Mouse (Mus musculus) thymus, postnatal 4 days (tissue): ENCODE results near the gene Dars.

ENCODE experiments used
- DNase-seq: peaks from one replicate; pipeline ENCODE4 v3.0.0; 2021

The Dars gene

GRCm38 (mm10) chr1:128416584-128417532 is at the start of gene Dars:
TSS of gene Dars (minus strand) at chr1:128417368.
- DNase-seq = peak; percentile 98

- DNase-seq = no peak
These were observed 49.7 kb upstream of the Dars start for GRCm38 (mm10) chr1:128466828-128467227.

- no peak for DNase-seq
These were observed 46.3 kb upstream of the Dars start for GRCm38 (mm10) chr1:128463478-128463877.

- no peak for DNase-seq
These were observed 45.2 kb upstream of the Dars start for GRCm38 (mm10) chr1:128462389-128462788.

GRCm38 (mm10) chr1:128460780-128461179 is 43.6 kb upstream of the Dars start:
- DNase-seq = no peak

GRCm38 (mm10) chr1:128459439-128459838 is 42.3 kb upstream of the Dars start:
- no peak for DNase-seq

- no peak for DNase-seq
These were observed 41.8 kb upstream of the Dars start for GRCm38 (mm10) chr1:128459011-128459410.

- no peak for DNase-seq
These were observed 39.8 kb upstream of the Dars start for GRCm38 (mm10) chr1:128456844-128457445.

GRCm38 (mm10) chr1:128456271-128456670 is 39.1 kb upstream of the Dars start:
- DNase-seq = no peak

- no peak for DNase-seq
These were observed 35.0 kb upstream of the Dars start for GRCm38 (mm10) chr1:128452210-128452609.

- DNase-seq = no peak
These were observed 34.0 kb upstream of the Dars start for GRCm38 (mm10) chr1:128451183-128451582.

GRCm38 (mm10) chr1:128447206-128447902 is 30.2 kb upstream of the Dars start:
- DNase-seq = peak; percentile 68

- DNase-seq = peak; percentile 37
These were observed 27.0 kb upstream of the Dars start for GRCm38 (mm10) chr1:128443890-128444839.

- no peak for DNase-seq
These were observed 23.9 kb upstream of the Dars start for GRCm38 (mm10) chr1:128441129-128441473.

GRCm38 (mm10) chr1:128440386-128441128 is 23.4 kb upstream of the Dars start:
- no peak for DNase-seq

GRCm38 (mm10) chr1:128439618-128440017 is 22.4 kb upstream of the Dars start:
- DNase-seq = no peak

GRCm38 (mm10) chr1:128438526-128438925 is 21.4 kb upstream of the Dars start:
- DNase-seq = peak; percentile 30

- DNase-seq = no peak
These were observed 20.1 kb upstream of the Dars start for GRCm38 (mm10) chr1:128437276-128437675.

GRCm38 (mm10) chr1:128436015-128436414 is 18.8 kb upstream of the Dars start:
- DNase-seq = no peak

- DNase-seq = no peak
These were observed 18.4 kb upstream of the Dars start for GRCm38 (mm10) chr1:128435551-128435950.

GRCm38 (mm10) chr1:128424928-128425327 is 7.8 kb upstream of the Dars start:
- DNase-seq = no peak

GRCm38 (mm10) chr1:128417533-128417888 is 343 bp upstream of the Dars start:
- no peak for DNase-seq
